Mouse (Mus musculus): Measurements from ENCODE around the gene Lst1. TPM values are rescaled to one million over a fixed set of nuclear protein-coding genes. Genes with fewer than 3 reads are reported as not detected.
A peak's percentile ranks its signal among the peaks of the same experiment; 100 is the strongest.
"Not testable (repeated sequence)": the region's sequence is repeated elsewhere in the genome, so short reads cannot be mapped to it uniquely, and the experiment has no call there.

Lst1 gene
- polyA plus RNA-seq (2014; fragmentation: Nextera tagmentation; extraction: Ambion mirVana), result 9.5 and 11.2 TPM in 2 replicates

GRCm38 (mm10) chr17:35187959-35188610, at the start of gene Lst1:
Gene Lst1, minus strand, starts transcription at chr17:35188439.
- no peak for ATAC-seq (ENCODE audit: insufficient number of reproducible peaks, insufficient read depth, low FRiP score, low read depth)
- Histone ChIP-seq H3K9ac (ENCODE audit: low read length) (no peak within 1 kb of the TSS), H3K36me3 (ENCODE audit: control insufficient read depth, insufficient read depth, low read length) (no peaks in the 10 kb centered on the region), H3K27ac (replicated peaks in 1 of 2; ENCODE audit: control insufficient read depth in 1 of 2, insufficient read depth in 1 of 2, low read depth in 2 of 2, low read length in 2 of 2) (no peak within 1 kb of the TSS), H3K9me3 (ENCODE audit: control insufficient read depth, low read length) (no peaks in the 10 kb centered on the region), H3K4me1 (ENCODE audit: control insufficient read depth in 2 of 2, insufficient read depth in 2 of 2, low read length in 2 of 2) (peaks cover 0 to 3% of the 10 kb centered on the region in 2 experiments; a peak in 2 of 4 replicates), H3K4me3 (ENCODE audit: control insufficient read depth in 1 of 2, insufficient read depth in 1 of 2, low read depth in 1 of 2, low read length in 2 of 2) (no peak within 1 kb of the TSS), H3K27me3 (ENCODE audit: control insufficient read depth, insufficient read depth, low read length) (no peaks in the 10 kb centered on the region), H3K4me2 (ENCODE audit: low read length) (no peak within 1 kb of the TSS)
- 70% methylated on average over 7 of the region's 7 CpGs for WGBS

- Histone ChIP-seq H3K27ac (replicated peaks in 1 of 2; ENCODE audit: control insufficient read depth in 1 of 2, insufficient read depth in 1 of 2, low read depth in 2 of 2, low read length in 2 of 2) (no peak overlapping the region), H3K4me1 (ENCODE audit: control insufficient read depth in 2 of 2, insufficient read depth in 2 of 2, low read length in 2 of 2) (peaks cover 8 to 26% of the 10 kb centered on the region in 2 experiments), H3K27me3 (ENCODE audit: control insufficient read depth, insufficient read depth, low read length) (no peaks in the 10 kb centered on the region), H3K9ac (ENCODE audit: low read length) (no peak overlapping the region), H3K4me2 (ENCODE audit: low read length) (no peak overlapping the region), H3K4me3 (ENCODE audit: control insufficient read depth in 1 of 2, insufficient read depth in 1 of 2, low read depth in 1 of 2, low read length in 2 of 2) (no peak overlapping the region), H3K36me3 (ENCODE audit: control insufficient read depth, insufficient read depth, low read length) (peaks cover 27% of the 10 kb centered on the region), H3K9me3 (ENCODE audit: control insufficient read depth, low read length) (no peaks in the 10 kb centered on the region)
- WGBS, result 81% methylated on average over 12 of the region's 12 CpGs
- no peak for ATAC-seq (ENCODE audit: insufficient number of reproducible peaks, insufficient read depth, low FRiP score, low read depth)
Measured at GRCm38 (mm10) chr17:35237504-35237903, 49.3 kb upstream of the Lst1 start.

GRCm38 (mm10) chr17:35236996-35237395, 48.8 kb upstream of the Lst1 start:
- no peak for ATAC-seq (ENCODE audit: insufficient number of reproducible peaks, insufficient read depth, low FRiP score, low read depth)
- no peaks in the 10 kb centered on the region for H3K9me3 ChIP-seq (ENCODE audit: control insufficient read depth, low read length)
- H3K27ac ChIP-seq (replicated peaks in 1 of 2; ENCODE audit: control insufficient read depth in 1 of 2, insufficient read depth in 1 of 2, low read depth in 2 of 2, low read length in 2 of 2), result no peak overlapping the region
- H3K27me3 ChIP-seq (ENCODE audit: control insufficient read depth, insufficient read depth, low read length), result no peaks in the 10 kb centered on the region
- H3K4me3 ChIP-seq (ENCODE audit: control insufficient read depth in 1 of 2, insufficient read depth in 1 of 2, low read depth in 1 of 2, low read length in 2 of 2), result no peak overlapping the region
- H3K4me1 ChIP-seq (ENCODE audit: control insufficient read depth in 2 of 2, insufficient read depth in 2 of 2, low read length in 2 of 2), result peaks cover 8 to 31% of the 10 kb centered on the region in 2 experiments
- peak overlapping the region; percentile 82; the same call in 1 of the 2 replicates for H3K4me2 ChIP-seq (ENCODE audit: low read length)
- no peak overlapping the region for H3K9ac ChIP-seq (ENCODE audit: low read length)
- peaks cover 32% of the 10 kb centered on the region for H3K36me3 ChIP-seq (ENCODE audit: control insufficient read depth, insufficient read depth, low read length)
- 63% methylated on average over 9 of the region's 9 CpGs for WGBS

- peak; percentile 55 for ATAC-seq (ENCODE audit: insufficient number of reproducible peaks, insufficient read depth, low FRiP score, low read depth)
Measured at GRCm38 (mm10) chr17:35236390-35236746, 48.1 kb upstream of the Lst1 start.

GRCm38 (mm10) chr17:35235614-35236389, 47.6 kb upstream of the Lst1 start, which contains the start of gene Nfkbil1:
Gene Nfkbil1, minus strand, starts transcription at chr17:35235792.
- under 1% methylated on average over 35 of the region's 35 CpGs for WGBS
- H3K4me3 ChIP-seq (ENCODE audit: control insufficient read depth in 1 of 2, insufficient read depth in 1 of 2, low read depth in 1 of 2, low read length in 2 of 2), result peak within 1 kb of the TSS; percentile 67 to 79
- no peaks in the 10 kb centered on the region for H3K9me3 ChIP-seq (ENCODE audit: control insufficient read depth, low read length)
- H3K27ac ChIP-seq (replicated peaks in 1 of 2; ENCODE audit: control insufficient read depth in 1 of 2, insufficient read depth in 1 of 2, low read depth in 2 of 2, low read length in 2 of 2), result peak within 1 kb of the TSS; percentile 86 to 94
- H3K36me3 ChIP-seq (ENCODE audit: control insufficient read depth, insufficient read depth, low read length), result peaks cover 39% of the 10 kb centered on the region
- peak within 1 kb of the TSS; percentile 82 for H3K4me2 ChIP-seq (ENCODE audit: low read length)
- no peaks in the 10 kb centered on the region for H3K27me3 ChIP-seq (ENCODE audit: control insufficient read depth, insufficient read depth, low read length)
- peak; percentile 71 for ATAC-seq (ENCODE audit: insufficient number of reproducible peaks, insufficient read depth, low FRiP score, low read depth)
- H3K9ac ChIP-seq (ENCODE audit: low read length), result peak within 1 kb of the TSS; percentile 91
- peaks cover 10 to 34% of the 10 kb centered on the region in 2 experiments for H3K4me1 ChIP-seq (ENCODE audit: control insufficient read depth in 2 of 2, insufficient read depth in 2 of 2, low read length in 2 of 2)

More at GRCm38 (mm10) chr17:35236390-35236746, 48.1 kb upstream of the Lst1 start:
- Histone ChIP-seq H3K9me3 (ENCODE audit: control insufficient read depth, low read length) (no peaks in the 10 kb centered on the region), H3K36me3 (ENCODE audit: control insufficient read depth, insufficient read depth, low read length) (peaks cover 33% of the 10 kb centered on the region), H3K27me3 (ENCODE audit: control insufficient read depth, insufficient read depth, low read length) (no peaks in the 10 kb centered on the region), H3K4me2 (ENCODE audit: low read length) (peak overlapping the region; percentile 82), H3K4me3 (ENCODE audit: control insufficient read depth in 1 of 2, insufficient read depth in 1 of 2, low read depth in 1 of 2, low read length in 2 of 2) (peak overlapping the region; percentile 67 to 79), H3K27ac (replicated peaks in 1 of 2; ENCODE audit: control insufficient read depth in 1 of 2, insufficient read depth in 1 of 2, low read depth in 2 of 2, low read length in 2 of 2) (peak overlapping the region; percentile 86 to 93), H3K9ac (ENCODE audit: low read length) (peak overlapping the region; percentile 91), H3K4me1 (ENCODE audit: control insufficient read depth in 2 of 2, insufficient read depth in 2 of 2, low read length in 2 of 2) (peaks cover 10 to 36% of the 10 kb centered on the region in 2 experiments)
- WGBS, result 1% methylated on average over 18 of the region's 18 CpGs

- Histone ChIP-seq H3K9me3 (ENCODE audit: control insufficient read depth, low read length) (no peaks in the 10 kb centered on the region), H3K4me1 (ENCODE audit: control insufficient read depth in 2 of 2, insufficient read depth in 2 of 2, low read length in 2 of 2) (peaks cover 7 to 25% of the 10 kb centered on the region in 2 experiments), H3K4me2 (ENCODE audit: low read length) (peak overlapping the region; percentile 82), H3K27me3 (ENCODE audit: control insufficient read depth, insufficient read depth, low read length) (no peaks in the 10 kb centered on the region), H3K27ac (replicated peaks in 1 of 2; ENCODE audit: control insufficient read depth in 1 of 2, insufficient read depth in 1 of 2, low read depth in 2 of 2, low read length in 2 of 2) (peak overlapping the region; percentile 86 to 94), H3K36me3 (ENCODE audit: control insufficient read depth, insufficient read depth, low read length) (peaks cover 47% of the 10 kb centered on the region), H3K4me3 (ENCODE audit: control insufficient read depth in 1 of 2, insufficient read depth in 1 of 2, low read depth in 1 of 2, low read length in 2 of 2) (peak overlapping the region; percentile 67 to 79), H3K9ac (ENCODE audit: low read length) (peak overlapping the region; percentile 91)
- 4% methylated on average over 31 of the region's 31 CpGs for WGBS
- ATAC-seq (ENCODE audit: insufficient number of reproducible peaks, insufficient read depth, low FRiP score, low read depth), result no peak
Measured at GRCm38 (mm10) chr17:35234903-35235302, 46.7 kb upstream of the Lst1 start.

- H3K9ac ChIP-seq (ENCODE audit: low read length); H3K27me3 ChIP-seq (ENCODE audit: control insufficient read depth, insufficient read depth, low read length); ATAC-seq (ENCODE audit: insufficient number of reproducible peaks, insufficient read depth, low FRiP score, low read depth); H3K9me3 ChIP-seq (ENCODE audit: control insufficient read depth, low read length): not testable (repeated sequence)
- Histone ChIP-seq H3K27ac (replicated peaks in 1 of 2; ENCODE audit: control insufficient read depth in 1 of 2, insufficient read depth in 1 of 2, low read depth in 2 of 2, low read length in 2 of 2) (peak overlapping the region; percentile 63 to 86; a peak in 3 of 4 replicates), H3K4me2 (ENCODE audit: low read length) (peak overlapping the region; percentile 82), H3K4me1 (ENCODE audit: control insufficient read depth in 2 of 2, insufficient read depth in 2 of 2, low read length in 2 of 2) (peaks cover 7 to 25% of the 10 kb centered on the region in 2 experiments), H3K4me3 (ENCODE audit: control insufficient read depth in 1 of 2, insufficient read depth in 1 of 2, low read depth in 1 of 2, low read length in 2 of 2) (peak overlapping the region in 1 of 2 experiments; percentile 67; a peak in 2 of 4 replicates), H3K36me3 (ENCODE audit: control insufficient read depth, insufficient read depth, low read length) (peaks cover 55% of the 10 kb centered on the region)
- WGBS, result 87% methylated on average over 7 of the region's 7 CpGs
Measured at GRCm38 (mm10) chr17:35234090-35234489, 45.9 kb upstream of the Lst1 start.
